Mouse (Mus musculus): ENCODE measurements around the gene Zfp629.

DNA sequence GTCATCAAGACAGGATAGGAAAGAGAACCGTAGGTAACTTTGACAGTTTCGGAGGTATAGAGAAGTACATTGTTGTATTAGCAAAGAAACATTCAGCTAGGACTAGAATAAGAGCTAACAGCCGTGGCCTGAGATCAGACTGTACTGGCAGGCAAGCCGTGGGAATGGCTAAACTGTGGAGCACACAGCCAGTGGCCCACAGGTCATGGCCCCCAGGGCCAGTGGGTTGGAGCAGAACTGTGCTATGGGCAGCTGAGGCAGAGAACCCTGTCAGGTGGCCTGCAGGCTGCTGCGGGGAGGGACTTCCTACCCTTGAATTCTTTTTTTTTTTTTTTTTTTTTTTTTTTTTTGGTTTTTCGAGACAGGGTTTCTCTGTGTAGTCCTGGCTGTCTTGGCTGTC is 33.6 kb upstream of the Zfp629 start:
- no peak for TF ChIP-seq CTCF (IDR thresholded peaks at IDR 0.05; ENCODE audit: control insufficient read depth, insufficient read depth, insufficient read length)
- TF ChIP-seq USF1 (IDR thresholded peaks at IDR 0.05; ENCODE audit: low read depth): no peak
- TF ChIP-seq MYOD1 (IDR thresholded peaks at IDR 0.05; ENCODE audit: control insufficient read depth, insufficient read length, low read depth): no peak
- TF ChIP-seq MAX (IDR thresholded peaks at IDR 0.05): no peak
- no peak for TF ChIP-seq FOSL1 (IDR thresholded peaks at IDR 0.05; ENCODE audit: insufficient read depth, low read length, poor library complexity, severe bottlenecking)
- no peak for TF ChIP-seq CEBPB (IDR thresholded peaks at IDR 0.05; ENCODE audit: low read depth)
- TF ChIP-seq MYOG (IDR thresholded peaks at IDR 0.05; ENCODE audit: control insufficient read depth, extremely low read depth, insufficient read length): no peak

Measured in C2C12 (cell line).